Mouse (Mus musculus) embryonic fibroblast, embryonic 13.5 days (primary cell): ENCODE measurements around the gene Etl4.

Source experiments
- CTCF ChIP-seq: IDR thresholded peaks from 2 replicates; pipeline ENCODE4 v1.5.1; 2011; ENCODE audit warnings: mild to moderate bottlenecking, control low read depth, low read length, moderate library complexity, borderline replicate concordance; ENCODE audit not compliant: insufficient read depth
- POLR2A ChIP-seq: IDR thresholded peaks from 2 replicates; pipeline ENCODE4 v1.6.1; 2011; ENCODE audit warnings: low read depth, mild to moderate bottlenecking, control low read depth, low read length, moderate library complexity

DNA sequence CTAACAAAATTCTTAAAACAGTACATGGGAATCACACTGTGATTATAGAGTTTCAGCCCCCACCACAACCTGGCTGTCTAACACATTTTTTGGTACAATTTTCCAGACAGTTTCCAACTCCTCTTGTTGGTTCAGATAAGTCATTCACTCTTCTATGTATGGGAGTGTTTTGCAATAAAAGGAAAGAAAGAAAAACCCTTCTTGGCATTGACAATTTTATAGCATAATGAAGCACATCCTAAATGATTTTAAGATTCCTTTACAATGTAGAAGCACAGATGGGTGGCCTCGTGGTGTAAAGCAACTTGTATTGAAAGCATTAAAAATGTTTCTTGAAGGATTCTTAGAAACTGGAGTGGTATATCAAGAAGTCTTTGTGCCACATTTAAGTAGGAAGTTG is 415.4 kb downstream of the Etl4 start:
- TF ChIP-seq CTCF (no peak), POLR2A (no peak)
